Mouse (Mus musculus) C2C12 (cell line): ENCODE measurements around the gene Foxl1.
A peak's percentile ranks its signal among the peaks of the same experiment; 100 is the strongest.

Experiments used
- CEBPB ChIP-seq: IDR thresholded peaks from one replicate; pipeline ENCODE4 v1.6.1; 2011; ENCODE audit warnings: low read depth, mild to moderate bottlenecking, control low read depth, moderate library complexity
- CTCF ChIP-seq: IDR thresholded peaks from one replicate; pipeline ENCODE4 v1.5.1; 2011; ENCODE audit not compliant: control insufficient read depth, insufficient read depth, insufficient read length
- MAX ChIP-seq: IDR thresholded peaks from one replicate; pipeline ENCODE4 v1.6.1; 2011; ENCODE audit warnings: mild to moderate bottlenecking, control low read depth
- MYOD1 ChIP-seq: IDR thresholded peaks from one replicate; pipeline ENCODE4 v1.6.1; 2011; ENCODE audit warnings: low read depth; ENCODE audit not compliant: control insufficient read depth, insufficient read length
- MYOG ChIP-seq: IDR thresholded peaks from one replicate; pipeline ENCODE4 v1.6.1; 2011; ENCODE audit not compliant: control insufficient read depth, insufficient read length; ENCODE audit errors: extremely low read depth
- USF1 ChIP-seq: IDR thresholded peaks from one replicate; pipeline ENCODE4 v1.6.1; 2011; ENCODE audit warnings: low read depth, mild to moderate bottlenecking, control low read depth, moderate library complexity

GRCm38 (mm10) chr8:121117186-121117651 lies 10.5 kb upstream of the Foxl1 start:
- TF ChIP-seq CTCF, result peak; percentile 92
- TF ChIP-seq USF1, result no peak
- no peak for TF ChIP-seq MYOD1
- no peak for TF ChIP-seq MYOG
- TF ChIP-seq MAX, result peak; percentile 51
- no peak for TF ChIP-seq CEBPB
